Mouse (Mus musculus): ENCODE results near the gene Sez6. TPM values are rescaled to one million over a fixed set of nuclear protein-coding genes. Genes with fewer than 3 reads are reported as not detected.

The Sez6 gene
- polyA plus RNA-seq, 1 experiment from 2014 or later, result 145 TPM

DNA sequence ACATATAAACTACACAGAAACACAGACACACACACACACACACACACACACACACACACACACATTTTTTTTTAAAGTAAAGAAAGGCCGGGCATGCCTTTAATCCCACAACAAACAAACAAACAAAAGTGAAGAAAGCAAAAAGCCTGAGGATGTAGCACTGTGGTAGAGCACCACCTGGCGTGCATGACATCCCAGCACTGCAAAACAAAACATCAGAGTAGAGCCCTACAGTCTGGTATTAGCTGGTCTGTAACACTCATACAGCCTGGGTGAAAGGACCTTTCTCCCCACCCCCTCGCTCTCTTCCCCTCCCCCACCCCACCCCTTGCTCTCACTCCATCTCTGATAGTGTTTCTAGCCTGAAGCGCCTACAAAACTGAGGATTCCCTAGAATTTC is 45.3 kb downstream of the Sez6 start:
- H3K4me2 ChIP-seq (ENCODE audit: low read depth, low read length), result no peak overlapping the region
- no peaks in the 10 kb centered on the region for H3K9me3 ChIP-seq (ENCODE audit: control insufficient read depth, low read length)
- no peak overlapping the region for H3K27ac ChIP-seq (ENCODE audit: low read depth, low read length)
- ATAC-seq (ENCODE audit: low read depth), result no peak
- H3K36me3 ChIP-seq (ENCODE audit: control insufficient read depth, insufficient read depth, low read length), result peaks cover 16% of the 10 kb centered on the region; the same call in 1 of the 2 replicates
- WGBS, result 35% methylated on average over 4 of the region's 4 CpGs
- no peaks in the 10 kb centered on the region for H3K4me1 ChIP-seq (ENCODE audit: control insufficient read depth, insufficient read depth, low read length)
- H3K4me3 ChIP-seq (ENCODE audit: low read depth, low read length), result no peak overlapping the region
- H3K9ac ChIP-seq (replicated peaks; ENCODE audit: low read depth, low read length), result no peak overlapping the region
- no peaks in the 10 kb centered on the region for H3K27me3 ChIP-seq (ENCODE audit: control insufficient read depth, insufficient read depth, low read length)

DNA sequence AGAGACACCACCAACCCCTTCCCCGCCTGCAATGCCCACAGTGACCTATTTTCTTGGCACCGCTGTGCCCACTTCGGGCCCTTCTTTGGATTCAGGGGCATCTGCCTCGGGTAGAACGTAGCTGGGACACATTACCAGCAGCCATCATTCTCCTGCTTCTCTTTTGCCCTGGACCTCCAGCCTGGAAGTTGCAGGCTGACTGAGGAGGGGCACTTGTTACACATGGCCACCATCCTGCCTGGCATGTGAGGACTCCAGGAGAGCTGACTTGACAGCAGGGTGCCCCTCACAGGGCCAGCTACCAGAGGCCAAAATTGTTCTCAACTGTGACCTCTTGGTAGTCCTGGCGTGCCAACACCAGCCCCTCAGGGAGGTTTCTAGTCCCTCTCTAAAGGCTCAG is 47.6 kb downstream of the Sez6 start:
- Histone ChIP-seq H3K27me3 (ENCODE audit: control insufficient read depth, insufficient read depth, low read length) (no peaks in the 10 kb centered on the region), H3K4me2 (ENCODE audit: low read depth, low read length) (no peak overlapping the region), H3K4me1 (ENCODE audit: control insufficient read depth, insufficient read depth, low read length) (no peaks in the 10 kb centered on the region), H3K4me3 (ENCODE audit: low read depth, low read length) (no peak overlapping the region), H3K27ac (ENCODE audit: low read depth, low read length) (no peak overlapping the region), H3K36me3 (ENCODE audit: control insufficient read depth, insufficient read depth, low read length) (peaks cover 16% of the 10 kb centered on the region; the same call in 1 of the 2 replicates), H3K9me3 (ENCODE audit: control insufficient read depth, low read length) (no peaks in the 10 kb centered on the region), H3K9ac (replicated peaks; ENCODE audit: low read depth, low read length) (no peak overlapping the region)
- ATAC-seq (ENCODE audit: low read depth), result no peak
- WGBS, result 86% methylated on average over 6 of the region's 6 CpGs

DNA sequence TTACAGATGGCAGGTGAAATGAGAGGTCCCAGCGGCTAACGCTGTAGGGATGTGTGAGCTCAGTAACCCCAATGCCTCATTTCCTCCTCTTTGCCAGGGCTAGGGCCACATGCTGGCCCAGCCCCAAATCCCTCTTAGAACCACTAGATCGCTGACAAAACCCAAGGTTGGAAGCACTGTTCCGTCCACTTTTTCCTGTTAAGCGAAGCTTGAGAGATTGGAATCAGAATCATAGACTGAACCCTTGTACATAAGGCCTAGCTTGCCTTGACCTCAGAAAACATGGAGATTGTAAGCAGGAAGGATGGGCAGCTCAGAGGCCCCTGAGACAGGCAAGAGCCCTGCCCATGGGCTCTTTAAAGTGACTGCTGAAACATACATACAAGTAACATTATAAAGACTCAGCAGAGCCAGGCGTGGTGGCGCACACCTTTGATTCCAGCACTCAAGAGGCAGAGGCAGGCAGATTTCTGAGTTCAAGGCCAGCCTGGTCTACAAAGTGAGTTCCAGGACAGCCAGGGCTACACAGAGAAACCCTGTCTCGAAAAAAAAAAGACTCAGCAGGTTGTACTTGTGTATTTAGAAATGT is 48.7 kb downstream of the Sez6 start:
- H3K27ac ChIP-seq (ENCODE audit: low read depth, low read length), result no peak overlapping the region
- no peaks in the 10 kb centered on the region for H3K9me3 ChIP-seq (ENCODE audit: control insufficient read depth, low read length)
- no peak for ATAC-seq (ENCODE audit: low read depth)
- H3K4me3 ChIP-seq (ENCODE audit: low read depth, low read length), result no peak overlapping the region
- no peaks in the 10 kb centered on the region for H3K4me1 ChIP-seq (ENCODE audit: control insufficient read depth, insufficient read depth, low read length)
- no peaks in the 10 kb centered on the region for H3K27me3 ChIP-seq (ENCODE audit: control insufficient read depth, insufficient read depth, low read length)
- no peak overlapping the region for H3K4me2 ChIP-seq (ENCODE audit: low read depth, low read length)
- H3K36me3 ChIP-seq (ENCODE audit: control insufficient read depth, insufficient read depth, low read length), result peaks cover 13% of the 10 kb centered on the region; the same call in 1 of the 2 replicates
- no peak overlapping the region for H3K9ac ChIP-seq (replicated peaks; ENCODE audit: low read depth, low read length)
- 84% methylated on average over 8 of the region's 8 CpGs for WGBS

DNA sequence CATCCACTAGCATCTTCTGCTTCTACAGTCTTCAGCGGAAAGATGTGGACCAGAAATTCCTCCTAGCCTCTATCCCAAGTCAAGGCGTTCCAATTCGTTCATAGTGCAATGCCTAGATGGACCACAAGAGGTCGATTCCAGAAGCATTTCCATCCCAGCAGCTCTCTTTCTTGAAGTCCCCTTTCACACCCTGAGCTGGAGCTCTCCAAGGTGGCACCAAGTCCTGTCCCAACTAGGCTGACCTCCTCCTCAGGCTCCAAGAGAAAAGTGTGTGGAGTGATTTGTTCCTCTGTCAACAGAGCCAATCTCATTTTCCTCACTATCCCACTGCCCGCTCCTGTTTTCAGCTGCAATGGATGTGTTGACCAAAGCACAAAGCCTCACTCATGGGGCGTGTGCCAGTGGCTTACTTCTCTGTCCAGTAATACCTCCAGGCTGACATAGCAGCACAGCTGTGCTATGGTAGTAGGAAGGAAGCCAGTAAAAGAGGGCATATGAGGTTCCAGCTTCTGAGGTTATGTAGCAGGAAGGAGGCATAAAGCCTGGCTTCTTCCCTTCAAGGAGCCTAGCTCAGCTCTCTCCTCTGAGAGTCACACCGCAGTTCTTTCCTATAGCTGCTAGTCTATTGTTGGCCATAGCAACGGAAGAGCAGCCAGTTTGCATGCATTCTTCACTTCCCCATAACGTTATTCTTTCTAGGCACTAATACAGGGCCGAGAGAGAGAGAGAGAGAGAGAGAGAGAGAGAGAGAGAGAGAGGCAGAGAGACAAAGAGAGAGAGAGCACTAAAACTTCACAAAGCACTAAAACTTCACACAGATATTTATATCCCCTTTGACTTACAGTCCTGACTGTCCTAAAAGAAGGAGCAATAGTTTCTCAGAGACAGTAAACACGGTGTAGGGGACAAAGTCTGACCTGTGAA is 49.9 kb downstream of the Sez6 start:
- ATAC-seq (ENCODE audit: low read depth), result no peak
- Histone ChIP-seq H3K36me3 (ENCODE audit: control insufficient read depth, insufficient read depth, low read length) (peaks cover 13% of the 10 kb centered on the region; the same call in 1 of the 2 replicates), H3K4me2 (ENCODE audit: low read depth, low read length) (no peak overlapping the region), H3K4me1 (ENCODE audit: control insufficient read depth, insufficient read depth, low read length) (0 out of 2 replicates have a peak, but pooled peaks cover 2% of the 10 kb centered on the region), H3K9me3 (ENCODE audit: control insufficient read depth, low read length) (no peaks in the 10 kb centered on the region), H3K27me3 (ENCODE audit: control insufficient read depth, insufficient read depth, low read length) (no peaks in the 10 kb centered on the region), H3K27ac (ENCODE audit: low read depth, low read length) (no peak overlapping the region), H3K9ac (replicated peaks; ENCODE audit: low read depth, low read length) (no peak overlapping the region), H3K4me3 (ENCODE audit: low read depth, low read length) (no peak overlapping the region)
- 32% methylated on average over 11 of the region's 11 CpGs for WGBS

DNA sequence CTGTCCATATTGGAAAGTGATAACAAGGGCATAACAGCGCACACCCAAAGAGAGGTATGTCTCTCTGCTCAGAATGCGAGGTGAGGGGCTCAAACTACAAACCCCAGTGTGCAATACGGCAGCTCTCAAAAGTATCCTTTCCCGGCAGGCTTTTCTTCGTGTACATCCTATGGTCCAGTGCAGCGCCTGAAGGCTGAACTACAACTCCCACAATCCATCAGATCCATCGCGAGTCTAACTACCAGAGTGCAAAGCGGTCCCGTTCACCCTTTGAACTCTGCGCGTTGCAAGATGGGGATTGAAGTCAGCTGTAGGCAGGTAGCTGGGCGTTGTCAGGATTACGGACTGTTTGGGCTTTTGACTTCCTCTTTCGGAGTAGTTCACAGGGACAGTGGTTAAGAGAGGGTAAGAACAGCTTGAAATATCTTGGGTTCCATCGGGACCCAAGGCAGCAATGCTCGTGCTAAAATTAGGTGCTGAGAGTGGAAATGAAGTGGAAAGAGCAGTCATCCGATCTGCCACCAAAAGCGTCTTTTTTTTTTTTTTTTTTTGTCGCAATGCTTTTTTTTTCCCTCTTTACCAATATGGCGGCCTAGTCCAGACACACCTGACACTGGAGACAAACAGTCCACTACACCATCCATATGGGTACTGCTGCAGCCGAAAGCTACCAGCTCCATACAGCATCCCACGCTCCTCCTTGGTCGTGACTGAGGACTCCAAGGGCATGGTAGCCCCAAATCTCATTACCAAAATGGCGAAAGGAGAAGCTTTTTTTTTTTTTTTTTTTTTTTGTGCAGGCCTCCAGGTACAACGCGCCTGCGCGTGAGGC is 51.2 kb downstream of the Sez6 start:
- WGBS, result under 1% methylated on average over 29 of the region's 29 CpGs
- 0 out of 2 replicates have a peak, but pooled peaks cover 4% of the 10 kb centered on the region for H3K4me1 ChIP-seq (ENCODE audit: control insufficient read depth, insufficient read depth, low read length)
- H3K9ac ChIP-seq (replicated peaks; ENCODE audit: low read depth, low read length), result peak overlapping the region; percentile 51
- peak; percentile 90 for ATAC-seq (ENCODE audit: low read depth)
- H3K4me3 ChIP-seq (ENCODE audit: low read depth, low read length), result peak overlapping the region; percentile 99
- H3K27ac ChIP-seq (ENCODE audit: low read depth, low read length), result peak overlapping the region; percentile 97
- H3K4me2 ChIP-seq (ENCODE audit: low read depth, low read length), result peak overlapping the region; percentile 54
- peaks cover 9% of the 10 kb centered on the region; the same call in 1 of the 2 replicates for H3K36me3 ChIP-seq (ENCODE audit: control insufficient read depth, insufficient read depth, low read length)
- H3K9me3 ChIP-seq (ENCODE audit: control insufficient read depth, low read length), result no peaks in the 10 kb centered on the region
- no peaks in the 10 kb centered on the region for H3K27me3 ChIP-seq (ENCODE audit: control insufficient read depth, insufficient read depth, low read length)

DNA sequence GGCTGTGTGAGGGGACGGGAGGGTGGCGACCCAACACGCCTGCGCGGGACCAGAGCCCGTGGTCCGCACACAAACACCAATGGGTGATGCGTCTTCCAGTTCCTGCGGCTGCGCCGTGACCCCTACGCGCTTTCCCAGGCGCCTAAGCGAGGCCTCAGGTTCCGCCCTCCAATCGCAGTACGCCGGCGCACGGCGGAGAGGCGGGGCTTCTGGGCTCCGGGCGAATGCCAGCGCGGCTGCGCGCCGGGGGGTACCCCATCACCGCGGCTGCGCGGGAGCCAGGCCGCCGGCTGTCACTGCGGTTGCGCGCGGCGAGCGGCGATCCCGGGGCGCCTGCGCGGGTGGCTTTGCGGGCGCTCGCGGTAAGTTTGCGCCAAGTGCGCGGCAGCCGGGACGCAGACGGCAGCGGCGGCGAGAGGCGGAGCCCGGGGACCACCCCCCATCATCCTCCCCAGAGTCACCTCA is 51.9 kb downstream of the Sez6 start, which contains the start of gene Phf12:
Gene Phf12 (plus strand): TSS at position 314 of the 465 bp plus-strand sequence.
- ATAC-seq (ENCODE audit: low read depth), result peak; percentile 87
- Histone ChIP-seq H3K4me2 (ENCODE audit: low read depth, low read length) (peak within 1 kb of the TSS; percentile 89), H3K36me3 (ENCODE audit: control insufficient read depth, insufficient read depth, low read length) (peaks cover 6% of the 10 kb centered on the region; the same call in 1 of the 2 replicates), H3K9ac (replicated peaks; ENCODE audit: low read depth, low read length) (peak within 1 kb of the TSS; percentile 92), H3K27ac (ENCODE audit: low read depth, low read length) (peak within 1 kb of the TSS; percentile 97), H3K27me3 (ENCODE audit: control insufficient read depth, insufficient read depth, low read length) (no peaks in the 10 kb centered on the region), H3K9me3 (ENCODE audit: control insufficient read depth, low read length) (no peaks in the 10 kb centered on the region), H3K4me3 (ENCODE audit: low read depth, low read length) (peak within 1 kb of the TSS; percentile 99), H3K4me1 (ENCODE audit: control insufficient read depth, insufficient read depth, low read length) (0 out of 2 replicates have a peak, but pooled peaks cover 4% of the 10 kb centered on the region)
- under 1% methylated on average over 56 of the region's 62 CpGs for WGBS

DNA sequence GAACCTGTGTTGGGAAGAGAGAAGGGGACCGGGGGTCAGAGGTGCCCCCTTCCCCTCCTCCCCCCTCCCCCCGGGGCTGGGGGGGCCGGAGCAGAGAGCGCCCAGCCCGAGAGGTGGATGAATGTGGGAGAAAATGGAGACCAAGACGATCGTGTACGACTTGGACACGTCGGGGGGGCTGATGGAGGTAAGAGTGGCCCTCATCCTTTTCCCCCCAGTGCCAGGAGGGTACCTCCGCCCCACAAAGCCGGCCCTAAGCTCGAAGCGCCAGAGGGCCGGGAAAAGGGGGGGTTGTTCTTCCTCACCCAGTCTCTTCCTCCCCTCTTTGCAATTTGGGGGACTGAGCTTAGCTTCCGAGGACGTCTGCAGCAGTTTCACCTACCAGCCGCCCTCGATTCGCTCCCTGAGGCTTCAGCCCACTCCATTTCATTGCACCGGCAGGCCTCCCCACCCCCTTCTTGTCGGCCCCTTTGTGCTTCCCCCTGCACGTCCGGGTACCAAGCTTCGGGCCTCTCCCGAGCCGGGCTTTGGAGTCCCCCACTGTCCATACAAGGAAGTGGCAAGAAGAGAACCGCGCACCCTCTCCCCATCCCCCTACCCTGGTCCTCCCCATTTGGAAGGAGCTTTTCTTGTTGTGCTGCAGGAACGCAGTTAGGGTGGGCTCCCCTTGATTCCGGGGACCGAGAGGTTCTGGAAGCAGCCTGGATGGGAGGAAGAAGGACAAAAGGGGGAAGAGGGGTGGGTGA is 52.8 kb downstream of the Sez6 start:
- Histone ChIP-seq H3K4me2 (ENCODE audit: low read depth, low read length) (peak overlapping the region; percentile 89), H3K27me3 (ENCODE audit: control insufficient read depth, insufficient read depth, low read length) (no peaks in the 10 kb centered on the region), H3K9me3 (ENCODE audit: control insufficient read depth, low read length) (no peaks in the 10 kb centered on the region), H3K36me3 (ENCODE audit: control insufficient read depth, insufficient read depth, low read length) (peaks cover 4% of the 10 kb centered on the region; the same call in 1 of the 2 replicates), H3K4me1 (ENCODE audit: control insufficient read depth, insufficient read depth, low read length) (0 out of 2 replicates have a peak, but pooled peaks cover 4% of the 10 kb centered on the region), H3K9ac (replicated peaks; ENCODE audit: low read depth, low read length) (peak overlapping the region; percentile 92), H3K4me3 (ENCODE audit: low read depth, low read length) (peak overlapping the region; percentile 99), H3K27ac (ENCODE audit: low read depth, low read length) (peak overlapping the region; percentile 93)
- WGBS, result 2% methylated on average over 26 of the region's 32 CpGs
- no peak for ATAC-seq (ENCODE audit: low read depth)

Measured in neural tube, embryonic 14.5 days (tissue).